Mouse (Mus musculus) lung, postnatal 0 days (tissue): Measurements from ENCODE around the gene Olfr710. TPM values are rescaled to one million over a fixed set of nuclear protein-coding genes. Genes with fewer than 3 reads are reported as not detected.
"Not testable (repeated sequence)": the region's sequence is repeated elsewhere in the genome, so short reads cannot be mapped to it uniquely, and the experiment has no call there.

Experiments
- ATAC-seq: fragments of 200-750 bp; cut with Nextera tagmentation; 2 replicates; pipeline ENCODE4 v1.8.0; 2017; ENCODE audit warnings: moderate library complexity
- DNase-seq: peaks from one replicate; pipeline ENCODE4 v3.0.0-alpha.2; 2016; ENCODE audit warnings: low spot score
- H3K27ac ChIP-seq: fragments of 300-500 bp; sonication (generic); 2 replicates; pipeline ENCODE4 v1.5.1; 2014; ENCODE audit warnings: antibody characterized with exemption, mild to moderate bottlenecking, low read length, mixed read lengths
- H3K27me3 ChIP-seq: fragments of 300-500 bp; sonication (generic); replicated peaks from 2 replicates; pipeline ENCODE4 v1.6.1; 2014; ENCODE audit warnings: low read length, mixed read lengths; ENCODE audit not compliant: insufficient read depth
- H3K36me3 ChIP-seq: fragments of 300-500 bp; sonication (generic); 2 replicates; pipeline ENCODE4 v1.6.1; 2014; ENCODE audit warnings: low read length, mixed read lengths; ENCODE audit not compliant: insufficient read depth
- H3K4me1 ChIP-seq: fragments of 300-500 bp; sonication (generic); 2 replicates; pipeline ENCODE4 v1.6.1; 2014; ENCODE audit warnings: antibody characterized with exemption, low read depth, low read length, mixed read lengths; ENCODE audit not compliant: insufficient read depth
- H3K4me2 ChIP-seq: fragments of 300-500 bp; sonication (generic); replicated peaks from 2 replicates; pipeline ENCODE4 v1.6.1; 2014; ENCODE audit warnings: low read depth, mild to moderate bottlenecking, low read length, moderate library complexity, mixed read lengths
- H3K4me3 ChIP-seq: fragments of 300-500 bp; sonication (generic); 2 replicates; pipeline ENCODE4 v1.5.1; 2014; ENCODE audit warnings: low read depth, low read length
- H3K9ac ChIP-seq: fragments of 300-500 bp; sonication (generic); replicated peaks from 2 replicates; pipeline ENCODE4 v1.6.1; 2014; ENCODE audit warnings: low read depth, mild to moderate bottlenecking
- H3K9me3 ChIP-seq: fragments of 300-500 bp; sonication (generic); 2 replicates; pipeline ENCODE4 v1.6.1; 2016; ENCODE audit warnings: low read length, mixed read lengths
- CTCF ChIP-seq: IDR thresholded peaks from 2 replicates; pipeline ENCODE4 v1.5.1; 2016; ENCODE audit warnings: antibody characterized with exemption, mild to moderate bottlenecking
- EP300 ChIP-seq: IDR thresholded peaks from 2 replicates; pipeline ENCODE4 v1.6.1; 2016; ENCODE audit warnings: antibody characterized with exemption, mild to moderate bottlenecking, control low read depth
- WGBS: fragments of 180-500 bp; shearing (Covaris S2); extraction: QIAGEN DNeasy Blood & Tissue Kit; methylation state at CpG from one replicate; pipeline ENCODE4 v1.1.7; 2014; 5-methylcytosine and 5-hydroxymethylcytosine counted together
- polyA plus RNA-seq: library from polyadenylated mRNA; unstranded; fragments of >200 nt; fragmentation: Nextera tagmentation; extraction: Ambion mirVana; gene quantifications from 2 replicates; pipeline ENCODE4 v1.2.1, GENCODE M21; 2015

Olfr710 gene
- not detected in 2 replicates for polyA plus RNA-seq

- no peak within 1 kb of the TSS for H3K9ac ChIP-seq
- no peak for DNase-seq
- no peak for ATAC-seq
- TF ChIP-seq EP300 (no peak), CTCF (no peak)
- no peaks in the 10 kb centered on the region for H3K36me3 ChIP-seq
- no peak within 1 kb of the TSS for H3K4me2 ChIP-seq
- no peak within 1 kb of the TSS for H3K4me3 ChIP-seq
- no peaks in the 10 kb centered on the region for H3K4me1 ChIP-seq
- 75% methylated on average over 3 of the region's 3 CpGs for WGBS
- H3K9me3 ChIP-seq: no peaks in the 10 kb centered on the region
- no peak within 1 kb of the TSS for H3K27ac ChIP-seq
- no peaks in the 10 kb centered on the region for H3K27me3 ChIP-seq
Measured at GRCm38 (mm10) chr7:106948212-106948611, at the start of gene Olfr710. Gene Olfr710 (minus strand): TSS chr7:106948312.

GRCm38 (mm10) chr7:106985236-106985635 lies 37.1 kb upstream of the Olfr710 start:
- no peak for DNase-seq
- Histone ChIP-seq H3K4me1 (no peaks in the 10 kb centered on the region), H3K9ac (no peak overlapping the region), H3K9me3 (no peaks in the 10 kb centered on the region), H3K4me3 (no peak overlapping the region), H3K27ac (no peak overlapping the region), H3K27me3 (no peaks in the 10 kb centered on the region), H3K36me3 (no peaks in the 10 kb centered on the region), H3K4me2 (no peak overlapping the region)
- WGBS: 88% methylated on average over 3 of the region's 3 CpGs
- TF ChIP-seq EP300 (no peak), CTCF (no peak)
- ATAC-seq: no peak

GRCm38 (mm10) chr7:106975353-106975752 lies 27.2 kb upstream of the Olfr710 start, which contains the start of gene Olfr711:
Gene Olfr711 (minus strand): TSS chr7:106975453.
- H3K27me3 ChIP-seq: no peaks in the 10 kb centered on the region
- H3K27ac ChIP-seq: no peak within 1 kb of the TSS
- H3K9ac ChIP-seq: no peak within 1 kb of the TSS
- no peaks in the 10 kb centered on the region for H3K4me1 ChIP-seq
- H3K36me3 ChIP-seq: no peaks in the 10 kb centered on the region
- H3K9me3 ChIP-seq: no peaks in the 10 kb centered on the region
- ATAC-seq (no peak), DNase-seq (no peak)
- 44% methylated on average over 1 of the region's 1 CpGs for WGBS
- H3K4me2 ChIP-seq: no peak within 1 kb of the TSS
- no peak within 1 kb of the TSS for H3K4me3 ChIP-seq
- TF ChIP-seq EP300: no peak
- no peak for TF ChIP-seq CTCF

GRCm38 (mm10) chr7:106967503-106967902 lies 19.4 kb upstream of the Olfr710 start:
- not testable (repeated sequence) for H3K36me3 ChIP-seq, H3K4me2 ChIP-seq, H3K27ac ChIP-seq, H3K4me3 ChIP-seq, H3K9ac ChIP-seq, ATAC-seq, H3K4me1 ChIP-seq, H3K9me3 ChIP-seq, DNase-seq, H3K27me3 ChIP-seq

- WGBS: 78% methylated on average over 1 of the region's 1 CpGs
- TF ChIP-seq CTCF (no peak), EP300 (no peak)
- Histone ChIP-seq H3K9ac (no peak within 1 kb of the TSS), H3K27ac (no peak within 1 kb of the TSS), H3K4me2 (no peak within 1 kb of the TSS), H3K4me3 (no peak within 1 kb of the TSS), H3K36me3 (no peaks in the 10 kb centered on the region), H3K9me3 (no peaks in the 10 kb centered on the region), H3K27me3 (no peaks in the 10 kb centered on the region), H3K4me1 (no peaks in the 10 kb centered on the region)
- DNase-seq: no peak
- ATAC-seq: no peak
Measured at GRCm38 (mm10) chr7:106963837-106964236, 15.7 kb upstream of the Olfr710 start, which contains the start of gene Olfr6. Gene Olfr6 (minus strand): TSS chr7:106963937.

GRCm38 (mm10) chr7:106932119-106932518 lies 16.0 kb downstream of the Olfr710 start, which contains the start of gene Olfr709-ps1:
Gene Olfr709-ps1 (minus strand): TSS chr7:106932219.
- no peak for ATAC-seq
- no peak within 1 kb of the TSS for H3K9ac ChIP-seq
- H3K4me1 ChIP-seq: no peaks in the 10 kb centered on the region
- H3K9me3 ChIP-seq: no peaks in the 10 kb centered on the region
- TF ChIP-seq CTCF (no peak), EP300 (no peak)
- H3K27ac ChIP-seq: no peak within 1 kb of the TSS
- no peak within 1 kb of the TSS for H3K4me3 ChIP-seq
- H3K4me2 ChIP-seq: no peak within 1 kb of the TSS
- no peaks in the 10 kb centered on the region for H3K27me3 ChIP-seq
- no peaks in the 10 kb centered on the region for H3K36me3 ChIP-seq
- DNase-seq: no peak

- H3K9ac ChIP-seq, H3K4me1 ChIP-seq, H3K36me3 ChIP-seq, H3K4me3 ChIP-seq, ATAC-seq, H3K27ac ChIP-seq, H3K9me3 ChIP-seq, DNase-seq, H3K27me3 ChIP-seq, H3K4me2 ChIP-seq: not testable (repeated sequence)
- WGBS: 87% methylated on average over 6 of the region's 7 CpGs
Measured at GRCm38 (mm10) chr7:106920961-106921360, 27.2 kb downstream of the Olfr710 start.
